In genomic region chr3:130617439-130617898, GRCm38 (mm10) we compare ENCODE assay signal across 9 mouse cellular contexts. TPM values are rescaled to one million over a fixed set of nuclear protein-coding genes. Genes with fewer than 3 reads are reported as not detected.
A peak's percentile ranks its signal among the peaks of the same experiment; 100 is the strongest.
DNase-seq lines count a peak whose midpoint lies in the region; ATAC-seq and TF ChIP-seq lines count a peak whose summit lies in the region.
"Had no signal": no experiment of that assay in that cellular context is flagged by ENCODE, and none has a peak within 500 bp of the region (broad histone marks: within the 10 kb centered on the region; RNA-seq: fewer than 3 reads in every experiment).

Gene Etnppl, plus strand, starts transcription at chr3:130617448.

- H3K9me3 ChIP-seq in E14TG2a.4 (ENCODE audit: low read length) = no peaks in the 10 kb centered on the region
- no peaks in the 10 kb centered on the region for H3K9me3 ChIP-seq in neural tube, embryonic 15.5 days (replicated peaks)

- ATAC-seq in neural tube, embryonic 15.5 days (ENCODE audit: low FRiP score) = no peak

- peak within 1 kb of the TSS; percentile 48 for H3K4me2 ChIP-seq in neural tube, embryonic 15.5 days

- 3% methylated on average over 10 of the region's 10 CpGs for WGBS in neural tube, embryonic 15.5 days

- no peak for TF ChIP-seq CTCF in E14TG2a.4 (conservative IDR thresholded peaks at IDR 0.05; ENCODE audit: low read length)

- no peak within 1 kb of the TSS for H3K9ac ChIP-seq in neural tube, embryonic 15.5 days (replicated peaks)

- H3K4me3 ChIP-seq in E14TG2a.4 (replicated peaks; ENCODE audit: low read length) = peak within 1 kb of the TSS; percentile 35; the same call in 1 of the 2 replicates
- H3K4me3 ChIP-seq in neural tube, embryonic 15.5 days (replicated peaks) = peak within 1 kb of the TSS; percentile 12; the same call in 1 of the 2 replicates

- H3K4me1 ChIP-seq in E14TG2a.4 (replicated peaks; ENCODE audit: low read depth, low read length) = peaks cover 12% of the 10 kb centered on the region
- peaks cover 5% of the 10 kb centered on the region; the same call in 1 of the 2 replicates for H3K4me1 ChIP-seq in neural tube, embryonic 15.5 days

- peak; percentile 24 to 67 for DNase-seq in adrenal gland, adult (ENCODE audit: inconsistent age in 2 of 2, low spot score in 1 of 2)
- no peak for DNase-seq in adrenal gland, adult 8-10 months
- peak; percentile 44 for DNase-seq in forelimb bud, embryonic 11.5 days (ENCODE audit: low read depth, low spot score)
- peak; percentile 80 to 84 for DNase-seq in kidney, postnatal 36 days
- DNase-seq in spleen, postnatal 14 days (ENCODE audit: low spot score in 2 of 2) = no peak
- DNase-seq in layer of hippocampus, postnatal 14 days (ENCODE audit: low spot score in 2 of 2) = no peak

- no peaks in the 10 kb centered on the region for H3K36me3 ChIP-seq in E14TG2a.4 (ENCODE audit: insufficient read depth, low read length)
- H3K36me3 ChIP-seq in neural tube, embryonic 15.5 days = no peaks in the 10 kb centered on the region

- peaks cover 13% of the 10 kb centered on the region for H3K27me3 ChIP-seq in E14TG2a.4 (ENCODE audit: insufficient read depth, low read length)
- no peaks in the 10 kb centered on the region for H3K27me3 ChIP-seq in neural tube, embryonic 15.5 days (replicated peaks)

- no peak within 1 kb of the TSS for H3K27ac ChIP-seq in neural tube, embryonic 15.5 days (replicated peaks)

RNA-seq across cellular contexts. Expression of gene Etnppl, which starts in this region (rescaled TPM):
- total RNA-seq in adrenal gland, adult 8-10 months (2022) = under 1 TPM; 0.17 to 0.49 (median 0.28) TPM
- 0.11 and 0.15 TPM in 2 replicates for polyA plus RNA-seq in neural tube, embryonic 15.5 days (2015; fragmentation: Nextera tagmentation; extraction: Ambion mirVana)
- total RNA-seq in layer of hippocampus, postnatal 14 days (2021) = 1 to 10 TPM; 1.9 to 4.3 TPM
- total RNA-seq: neutrophil, adult 5-6 weeks had no signal

Comparison
In these comparisons a context has a peak if more than half of its experiments do, and no peak if none do; other contexts are left out.
1. DNase-seq: peak in adrenal gland, adult (2 of 2), forelimb bud, embryonic 11.5 days (single experiment) and kidney, postnatal 36 days (2 of 2); none in adrenal gland, adult 8-10 months (single experiment), spleen, postnatal 14 days (0 of 2) and layer of hippocampus, postnatal 14 days (0 of 2).